Mouse (Mus musculus) cerebellum, adult 11-12 months (tissue): ENCODE results near the gene Pnkd.

ENCODE experiments used
- DNase-seq: peaks from one replicate; pipeline ENCODE4 v3.0.0; 2022

Gene Pnkd

DNA sequence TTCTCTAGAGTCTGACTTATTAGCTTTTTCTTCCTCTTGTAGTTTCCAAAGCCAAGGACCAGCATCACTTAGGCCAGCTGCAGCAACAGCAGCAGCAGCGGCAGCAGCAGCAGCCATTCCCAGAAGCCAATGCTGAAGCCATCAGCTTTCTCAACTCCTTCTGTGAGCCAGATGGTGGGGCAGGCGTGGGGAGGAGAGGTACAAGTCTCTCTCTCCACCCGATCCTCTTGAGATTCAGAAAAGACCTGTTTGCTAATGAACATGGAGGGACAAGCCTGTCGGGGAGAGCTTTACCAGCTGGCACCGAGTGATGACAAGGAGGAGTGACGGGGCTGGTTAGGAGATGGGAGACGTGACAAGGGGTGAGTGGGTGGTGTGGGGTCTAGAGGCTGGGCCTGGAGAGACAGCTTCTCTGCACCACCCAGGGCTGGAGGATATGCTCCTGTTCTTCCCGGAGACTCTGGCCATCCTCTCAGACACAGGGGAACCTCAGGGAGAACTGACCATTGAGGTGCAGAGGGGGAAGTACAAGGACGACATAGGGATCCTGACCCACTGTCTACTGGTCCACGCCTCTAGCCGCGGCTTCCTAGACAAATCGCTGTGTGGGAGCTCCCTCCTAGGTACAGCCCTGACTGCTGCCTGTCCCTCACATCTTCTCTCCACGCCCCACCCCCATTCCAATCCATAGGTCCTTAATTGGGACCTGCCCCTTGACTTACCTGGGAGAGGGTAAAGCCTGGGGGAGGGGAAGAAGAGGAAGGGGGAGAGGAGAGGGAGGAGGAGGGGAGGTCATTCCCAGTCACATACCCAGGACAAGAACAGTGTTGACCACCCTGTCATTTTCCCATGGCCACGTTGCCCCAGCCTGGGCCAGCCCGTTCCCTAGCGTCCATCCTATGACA, 77.8 kb downstream of the Pnkd start:
- no peak for DNase-seq

GRCm38 (mm10) chr1:74363437-74363836, 78.7 kb downstream of the Pnkd start:
- no peak for DNase-seq

- no peak for DNase-seq
Observed at GRCm38 (mm10) chr1:74364270-74364669, 79.5 kb downstream of the Pnkd start.

GRCm38 (mm10) chr1:74367886-74368645, 83.3 kb downstream of the Pnkd start:
- peak; percentile 31 for DNase-seq

GRCm38 (mm10) chr1:74370040-74370439, 85.3 kb downstream of the Pnkd start:
- DNase-seq, result no peak

GRCm38 (mm10) chr1:74373372-74373771, 88.6 kb downstream of the Pnkd start:
- no peak for DNase-seq

GRCm38 (mm10) chr1:74374980-74375379, 90.2 kb downstream of the Pnkd start, which contains the start of gene Slc11a1:
Gene Slc11a1 (plus strand): TSS chr1:74375195.
- no peak for DNase-seq

- DNase-seq, result no peak
Observed at GRCm38 (mm10) chr1:74375561-74375960, 90.8 kb downstream of the Pnkd start.

GRCm38 (mm10) chr1:74376396-74376795, 91.7 kb downstream of the Pnkd start:
- DNase-seq, result no peak

DNA sequence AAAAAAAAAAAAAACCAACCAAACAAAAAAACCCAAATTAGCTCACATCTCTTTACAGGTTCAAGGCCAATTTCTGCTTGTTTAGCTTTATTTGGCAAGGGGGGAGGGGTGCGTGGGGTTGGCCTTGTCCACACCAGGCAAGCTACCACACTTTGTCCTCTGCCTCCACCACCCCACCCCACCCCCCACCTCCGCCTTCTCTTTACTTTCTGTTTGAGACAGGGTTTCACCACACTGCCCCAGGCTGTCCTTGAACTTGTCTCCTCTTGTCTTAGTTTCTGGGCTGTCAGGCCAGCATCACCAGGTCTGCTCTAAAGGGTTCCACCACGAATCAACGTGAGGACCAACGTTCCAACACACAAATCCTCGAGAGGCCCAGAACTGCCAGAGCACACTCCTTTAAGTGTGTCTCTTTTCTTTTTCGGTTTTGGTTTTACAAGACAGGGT, 94.4 kb downstream of the Pnkd start:
- no peak for DNase-seq

GRCm38 (mm10) chr1:74380484-74380883, 95.8 kb downstream of the Pnkd start:
- DNase-seq, result no peak

DNA sequence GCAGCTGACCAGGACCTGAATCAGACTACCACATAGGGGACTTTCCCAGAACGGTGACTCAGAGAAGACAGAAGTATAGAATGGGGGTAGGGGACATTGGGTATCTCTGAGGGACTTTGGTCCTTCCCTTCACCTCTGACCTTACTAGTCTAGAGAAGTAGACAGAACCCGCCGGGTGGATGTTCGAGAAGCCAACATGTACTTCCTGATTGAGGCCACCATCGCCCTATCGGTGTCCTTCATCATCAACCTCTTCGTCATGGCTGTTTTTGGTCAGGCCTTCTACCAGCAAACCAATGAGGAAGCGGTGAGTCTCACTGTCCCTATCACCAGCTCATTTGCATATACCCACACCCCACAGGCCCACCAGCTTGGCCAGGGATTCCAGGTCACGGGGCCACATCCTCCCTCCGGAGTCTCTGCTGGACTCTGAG, 96.9 kb downstream of the Pnkd start:
- DNase-seq, result no peak

- DNase-seq, result no peak
Observed at GRCm38 (mm10) chr1:74383385-74383784, 98.7 kb downstream of the Pnkd start.

DNA sequence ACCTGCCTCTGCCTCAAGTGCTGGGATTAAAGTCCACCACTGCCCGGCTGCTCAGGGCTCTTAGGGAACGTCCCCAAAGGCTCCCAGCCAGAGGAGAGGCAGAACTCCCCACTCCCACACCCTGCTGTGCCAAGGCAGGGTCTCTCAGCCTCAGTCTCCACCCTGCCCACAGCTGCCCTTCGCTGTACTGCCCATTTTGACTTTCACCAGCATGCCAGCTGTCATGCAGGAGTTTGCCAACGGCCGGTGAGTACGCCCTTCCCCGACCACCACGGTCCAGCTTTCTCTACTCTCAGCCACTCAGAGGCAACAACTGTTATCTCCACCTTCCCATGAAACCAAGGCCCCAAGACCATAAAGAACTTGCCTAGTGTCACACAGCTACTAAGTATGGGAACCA, 99.8 kb downstream of the Pnkd start:
- DNase-seq, result peak; percentile 42

- DNase-seq, result peak; percentile 50
Observed at GRCm38 (mm10) chr1:74385064-74385463, 100.3 kb downstream of the Pnkd start.

- no peak for DNase-seq
Observed at GRCm38 (mm10) chr1:74385531-74385930, 100.8 kb downstream of the Pnkd start.

DNA sequence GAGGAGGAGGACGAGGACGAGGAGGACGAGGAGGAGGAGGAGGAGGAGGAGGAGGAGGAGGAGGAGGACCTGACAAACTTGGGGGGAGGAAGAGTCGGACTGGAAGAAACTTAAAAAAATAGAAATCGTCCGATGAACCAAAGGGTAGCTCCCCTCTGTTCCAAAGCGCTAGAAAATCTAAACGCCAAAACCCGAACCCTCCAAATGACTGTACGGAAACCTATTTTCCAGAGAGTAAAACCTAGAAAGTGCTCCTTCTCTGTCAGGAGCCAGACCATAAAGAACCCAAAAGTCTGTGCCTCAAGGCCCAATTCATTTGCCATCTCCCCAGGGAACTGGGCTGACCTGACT, 101.6 kb downstream of the Pnkd start:
- no peak for DNase-seq

- DNase-seq, result peak; percentile 93
Observed at GRCm38 (mm10) chr1:74386714-74387385, 102.1 kb downstream of the Pnkd start.

DNA sequence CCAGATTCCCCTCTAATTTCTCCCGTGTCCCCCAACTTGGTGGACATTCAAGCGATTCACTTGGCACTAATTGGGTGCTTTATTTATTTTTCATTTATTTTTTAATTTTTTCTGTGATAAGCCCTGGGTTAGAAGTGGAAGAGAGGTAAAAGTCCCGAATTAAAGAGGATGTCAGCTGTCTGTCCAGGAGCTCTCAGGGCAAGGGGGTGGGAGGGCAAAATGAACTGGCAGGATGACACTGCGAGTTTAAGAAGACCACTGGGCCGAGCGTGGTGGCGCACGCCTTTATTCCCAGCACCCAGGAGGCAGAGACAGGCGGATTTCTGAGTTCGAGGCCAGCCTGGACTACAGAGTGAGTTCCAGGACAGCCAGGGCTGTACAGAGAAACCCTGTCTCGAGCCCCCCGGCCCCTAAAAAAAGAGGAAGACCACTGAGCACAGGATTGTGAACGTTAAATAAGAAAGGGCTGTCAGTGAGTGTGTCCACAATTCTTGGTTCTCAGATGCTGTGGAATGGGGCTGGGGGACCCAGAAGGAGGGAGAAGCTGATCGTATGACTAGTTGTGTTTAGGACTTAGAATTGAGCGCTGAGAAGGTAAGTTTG, 102.8 kb downstream of the Pnkd start:
- peak; percentile 53 for DNase-seq

DNA sequence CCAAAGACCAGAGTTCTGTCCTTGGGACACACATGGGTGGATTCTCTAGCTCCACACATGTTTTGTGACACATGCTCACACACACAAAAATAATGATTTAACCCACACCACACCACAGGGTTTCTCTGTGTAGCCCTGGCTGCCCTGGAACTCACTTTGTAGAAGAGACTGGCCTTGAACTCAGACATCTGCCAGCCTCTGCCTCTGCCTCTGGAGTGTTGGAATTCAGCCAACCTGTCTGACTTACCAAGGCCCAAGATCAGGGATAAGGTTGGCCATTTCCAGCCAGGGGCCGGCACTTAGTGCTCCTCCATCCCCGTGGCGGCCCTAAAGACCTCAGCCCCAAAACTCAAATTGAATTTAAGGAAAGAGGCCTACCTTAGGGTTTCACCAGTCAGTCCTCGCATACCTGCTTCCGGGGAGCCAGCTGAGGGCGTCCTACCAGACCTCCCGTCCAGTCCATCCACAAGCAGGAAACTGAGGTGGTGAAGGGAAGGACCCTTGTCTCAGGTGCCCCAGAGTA, 103.7 kb downstream of the Pnkd start:
- DNase-seq, result peak; percentile 48

DNA sequence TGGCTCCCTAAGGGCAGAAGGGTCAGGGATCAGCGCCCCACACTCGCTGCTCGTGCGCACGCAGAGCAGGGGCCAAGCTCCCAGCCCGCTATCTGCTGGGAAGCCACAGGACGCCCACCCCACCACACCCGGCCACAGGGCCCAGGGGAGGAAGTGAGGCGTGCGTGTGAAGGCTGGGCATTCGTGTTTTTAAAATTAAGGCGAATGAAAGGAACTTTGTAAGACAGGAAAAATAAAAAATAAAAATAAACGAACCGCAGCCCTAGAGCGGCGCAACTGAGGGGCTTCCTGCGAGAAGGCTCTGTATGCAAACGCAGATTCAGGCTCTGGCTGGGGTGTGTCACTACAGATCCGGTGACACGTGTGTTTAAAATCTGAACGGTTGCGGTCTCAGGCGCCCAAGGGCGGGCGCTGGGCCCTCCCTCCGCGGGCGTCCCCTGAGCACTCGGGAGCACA, 105.1 kb downstream of the Pnkd start:
- peak; percentile 35 for DNase-seq

- peak; percentile 69 for DNase-seq
Observed at GRCm38 (mm10) chr1:74390287-74390906, 105.7 kb downstream of the Pnkd start.
